Mouse (Mus musculus) forebrain, embryonic 14.5 days (tissue): ENCODE measurements around the gene Fpr-rs6. TPM values are rescaled to one million over a fixed set of nuclear protein-coding genes. Genes with fewer than 3 reads are reported as not detected.

ENCODE experiments used
- ATAC-seq: fragments of 200-750 bp; cut with Nextera tagmentation; 2 replicates; pipeline ENCODE4 v1.8.0; 2017; ENCODE audit warnings: mild to moderate bottlenecking, moderate library complexity
- DNase-seq: peaks from one replicate; pipeline ENCODE4 v3.0.0-alpha.2; 2015; ENCODE audit warnings: low spot score
- H3K27ac ChIP-seq: fragments of 300-500 bp; sonication (generic); 2 replicates; pipeline ENCODE4 v1.5.1; 2014; ENCODE audit warnings: low read depth, mild to moderate bottlenecking, control low read depth, low read length, moderate library complexity
- H3K27me3 ChIP-seq: fragments of 300-500 bp; sonication (generic); replicated peaks from 2 replicates; pipeline ENCODE4 v1.6.1; 2014; ENCODE audit warnings: low read length, control low read depth, mixed read lengths; ENCODE audit not compliant: control insufficient read depth, insufficient read depth
- H3K36me3 ChIP-seq: fragments of 300-500 bp; sonication (generic); 2 replicates; pipeline ENCODE4 v1.6.1; 2014; ENCODE audit warnings: low read length, control low read depth; ENCODE audit not compliant: control insufficient read depth, insufficient read depth
- H3K4me1 ChIP-seq: fragments of 300-500 bp; sonication (generic); 2 replicates; pipeline ENCODE4 v1.6.1; 2014; ENCODE audit warnings: antibody characterized with exemption, low read length, control low read depth; ENCODE audit not compliant: control insufficient read depth, insufficient read depth
- H3K4me2 ChIP-seq: fragments of 300-500 bp; sonication (generic); 2 replicates; pipeline ENCODE4 v1.6.1; 2014; ENCODE audit warnings: mild to moderate bottlenecking, control low read depth, low read length
- H3K4me3 ChIP-seq: fragments of 300-500 bp; sonication (generic); 2 replicates; pipeline ENCODE4 v1.5.1; 2014; ENCODE audit warnings: low read depth, low read length, control low read depth
- H3K9ac ChIP-seq: fragments of 300-500 bp; sonication (generic); 2 replicates; pipeline ENCODE4 v1.6.1; 2014; ENCODE audit warnings: mild to moderate bottlenecking, low read length, control low read depth, moderate library complexity
- H3K9me3 ChIP-seq: fragments of 300-500 bp; sonication (generic); replicated peaks from 2 replicates; pipeline ENCODE4 v1.6.1; 2016; ENCODE audit warnings: low read length, control low read depth, mixed read lengths; ENCODE audit not compliant: control insufficient read depth
- polyA plus RNA-seq: library from polyadenylated mRNA; unstranded; fragments of >200 nt; fragmentation: Nextera tagmentation; extraction: Ambion mirVana; gene quantifications from 2 replicates; pipeline ENCODE4 v1.2.1, GENCODE M21; 2014

The Fpr-rs6 gene
- not detected in 2 replicates for polyA plus RNA-seq

GRCm38 (mm10) chr17:20182997-20183396, at the start of gene Fpr-rs6:
TSS of gene Fpr-rs6 (minus strand) at chr17:20183097.
- H3K9me3 ChIP-seq: peaks cover 13% of the 10 kb centered on the region; the same call in 1 of the 2 replicates
- H3K27me3 ChIP-seq: no peaks in the 10 kb centered on the region
- no peaks in the 10 kb centered on the region for H3K4me1 ChIP-seq
- H3K4me2 ChIP-seq: no peak within 1 kb of the TSS
- no peak within 1 kb of the TSS for H3K27ac ChIP-seq
- no peak within 1 kb of the TSS for H3K4me3 ChIP-seq
- ATAC-seq: no peak
- H3K36me3 ChIP-seq: no peaks in the 10 kb centered on the region
- no peak within 1 kb of the TSS for H3K9ac ChIP-seq
- no peak for DNase-seq

Other genes with a start within 250 kb of the Fpr-rs6 start
- gene Vmn2r104, start 134.8 kb downstream of the Fpr-rs6 start, polyA plus RNA-seq: not detected in 2 replicates
- not detected in 2 replicates for gene Fpr-rs7, start 68.9 kb downstream of the Fpr-rs6 start, polyA plus RNA-seq
- not detected in 2 replicates for gene Vmn2r105, start 52.0 kb upstream of the Fpr-rs6 start, polyA plus RNA-seq
- gene Vmn2r106, start 102.5 kb upstream of the Fpr-rs6 start, polyA plus RNA-seq: not detected in 2 replicates
- not detected in 2 replicates for gene Vmn2r107, start 162.1 kb upstream of the Fpr-rs6 start, polyA plus RNA-seq
- not detected in 2 replicates for gene Vmn1r224, start 231.0 kb upstream of the Fpr-rs6 start, polyA plus RNA-seq